Mouse (Mus musculus) forebrain, embryonic 14.5 days (tissue): ENCODE measurements around the gene Fermt2. TPM values are rescaled to one million over a fixed set of nuclear protein-coding genes. Genes with fewer than 3 reads are reported as not detected.
"Not testable (repeated sequence)": the region's sequence is repeated elsewhere in the genome, so short reads cannot be mapped to it uniquely, and the experiment has no call there.

Source experiments
- ATAC-seq: fragments of 200-750 bp; cut with Nextera tagmentation; 2 replicates; pipeline ENCODE4 v1.8.0; 2017; ENCODE audit warnings: mild to moderate bottlenecking, moderate library complexity
- DNase-seq: peaks from one replicate; pipeline ENCODE4 v3.0.0-alpha.2; 2015; ENCODE audit warnings: low spot score
- H3K27ac ChIP-seq: fragments of 300-500 bp; sonication (generic); 2 replicates; pipeline ENCODE4 v1.5.1; 2014; ENCODE audit warnings: low read depth, mild to moderate bottlenecking, control low read depth, low read length, moderate library complexity
- H3K27me3 ChIP-seq: fragments of 300-500 bp; sonication (generic); replicated peaks from 2 replicates; pipeline ENCODE4 v1.6.1; 2014; ENCODE audit warnings: low read length, control low read depth, mixed read lengths; ENCODE audit not compliant: control insufficient read depth, insufficient read depth
- H3K36me3 ChIP-seq: fragments of 300-500 bp; sonication (generic); 2 replicates; pipeline ENCODE4 v1.6.1; 2014; ENCODE audit warnings: low read length, control low read depth; ENCODE audit not compliant: control insufficient read depth, insufficient read depth
- H3K4me1 ChIP-seq: fragments of 300-500 bp; sonication (generic); 2 replicates; pipeline ENCODE4 v1.6.1; 2014; ENCODE audit warnings: antibody characterized with exemption, low read length, control low read depth; ENCODE audit not compliant: control insufficient read depth, insufficient read depth
- H3K4me2 ChIP-seq: fragments of 300-500 bp; sonication (generic); 2 replicates; pipeline ENCODE4 v1.6.1; 2014; ENCODE audit warnings: mild to moderate bottlenecking, control low read depth, low read length
- H3K4me3 ChIP-seq: fragments of 300-500 bp; sonication (generic); 2 replicates; pipeline ENCODE4 v1.5.1; 2014; ENCODE audit warnings: low read depth, low read length, control low read depth
- H3K9ac ChIP-seq: fragments of 300-500 bp; sonication (generic); 2 replicates; pipeline ENCODE4 v1.6.1; 2014; ENCODE audit warnings: mild to moderate bottlenecking, low read length, control low read depth, moderate library complexity
- H3K9me3 ChIP-seq: fragments of 300-500 bp; sonication (generic); replicated peaks from 2 replicates; pipeline ENCODE4 v1.6.1; 2016; ENCODE audit warnings: low read length, control low read depth, mixed read lengths; ENCODE audit not compliant: control insufficient read depth
- WGBS: fragments of 180-500 bp; shearing (Covaris S2); extraction: QIAGEN DNeasy Blood & Tissue Kit; methylation state at CpG from one replicate; pipeline ENCODE4 v1.1.7; 2014; 5-methylcytosine and 5-hydroxymethylcytosine counted together
- polyA plus RNA-seq: library from polyadenylated mRNA; unstranded; fragments of >200 nt; fragmentation: Nextera tagmentation; extraction: Ambion mirVana; gene quantifications from 2 replicates; pipeline ENCODE4 v1.2.1, GENCODE M21; 2014

Gene Fermt2
- polyA plus RNA-seq, 1 experiment from 2014 or later: 68.4 TPM

DNA sequence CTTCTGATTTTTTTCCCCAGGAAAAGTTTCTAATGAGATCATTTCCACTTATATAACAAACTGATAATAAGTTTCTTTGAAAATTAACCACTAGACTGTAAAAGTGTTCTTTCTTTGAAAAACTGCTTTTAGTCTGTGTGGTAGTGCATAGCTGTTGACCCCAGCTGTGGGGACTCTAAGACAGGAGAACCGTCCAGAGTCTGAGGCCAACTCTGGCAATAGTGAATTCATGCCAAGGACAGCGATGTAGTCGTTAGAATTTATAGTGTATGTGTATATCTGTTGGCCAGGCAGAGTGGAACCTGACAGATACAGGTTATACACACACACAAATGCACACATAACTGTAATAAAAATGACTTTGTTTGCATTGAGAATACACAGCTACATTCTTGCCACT, 51.4 kb downstream of the Fermt2 start:
- 81% methylated on average over 3 of the region's 3 CpGs for WGBS
- Histone ChIP-seq H3K9me3 (no peaks in the 10 kb centered on the region), H3K4me2 (no peak overlapping the region), H3K27me3 (no peaks in the 10 kb centered on the region), H3K4me3 (no peak overlapping the region), H3K9ac (no peak overlapping the region), H3K36me3 (peaks cover 34% of the 10 kb centered on the region), H3K27ac (no peak overlapping the region), H3K4me1 (no peaks in the 10 kb centered on the region)
- DNase-seq (no peak), ATAC-seq (no peak)

DNA sequence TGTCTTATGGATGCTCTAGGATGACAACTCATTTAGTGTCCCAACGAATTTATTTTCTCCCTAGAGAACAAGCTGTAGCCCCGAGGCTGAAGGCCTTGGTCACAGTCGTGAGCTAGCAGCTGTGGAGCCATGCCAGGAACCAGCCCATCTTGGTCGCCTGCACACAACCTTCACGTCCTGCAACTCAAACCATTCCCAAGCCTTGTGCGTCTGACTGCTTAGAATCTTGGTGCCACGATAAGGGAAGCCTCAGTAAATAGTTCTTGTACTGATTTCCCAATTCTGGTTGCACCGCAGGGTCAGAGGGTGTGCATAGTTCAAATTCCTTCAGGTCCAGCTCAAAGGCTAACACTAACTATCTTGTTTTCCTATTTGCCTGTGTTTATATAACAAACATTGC, 52.3 kb downstream of the Fermt2 start:
- H3K27ac ChIP-seq: no peak overlapping the region
- H3K4me1 ChIP-seq: no peaks in the 10 kb centered on the region
- DNase-seq (no peak), ATAC-seq (no peak)
- no peak overlapping the region for H3K4me2 ChIP-seq
- no peaks in the 10 kb centered on the region for H3K9me3 ChIP-seq
- no peak overlapping the region for H3K9ac ChIP-seq
- no peak overlapping the region for H3K4me3 ChIP-seq
- H3K36me3 ChIP-seq: peaks cover 40% of the 10 kb centered on the region
- 81% methylated on average over 8 of the region's 8 CpGs for WGBS
- H3K27me3 ChIP-seq: no peaks in the 10 kb centered on the region

- no peak for ATAC-seq
- H3K4me1 ChIP-seq: no peaks in the 10 kb centered on the region
- H3K27ac ChIP-seq: no peak overlapping the region
- no peak overlapping the region for H3K4me3 ChIP-seq
- no peaks in the 10 kb centered on the region for H3K27me3 ChIP-seq
- peaks cover 40% of the 10 kb centered on the region for H3K36me3 ChIP-seq
- 93% methylated on average over 7 of the region's 7 CpGs for WGBS
- DNase-seq: no peak
- no peak overlapping the region for H3K4me2 ChIP-seq
- no peaks in the 10 kb centered on the region for H3K9me3 ChIP-seq
- H3K9ac ChIP-seq: no peak overlapping the region
Observed at GRCm38 (mm10) chr14:45476990-45477389, 52.9 kb downstream of the Fermt2 start.

DNA sequence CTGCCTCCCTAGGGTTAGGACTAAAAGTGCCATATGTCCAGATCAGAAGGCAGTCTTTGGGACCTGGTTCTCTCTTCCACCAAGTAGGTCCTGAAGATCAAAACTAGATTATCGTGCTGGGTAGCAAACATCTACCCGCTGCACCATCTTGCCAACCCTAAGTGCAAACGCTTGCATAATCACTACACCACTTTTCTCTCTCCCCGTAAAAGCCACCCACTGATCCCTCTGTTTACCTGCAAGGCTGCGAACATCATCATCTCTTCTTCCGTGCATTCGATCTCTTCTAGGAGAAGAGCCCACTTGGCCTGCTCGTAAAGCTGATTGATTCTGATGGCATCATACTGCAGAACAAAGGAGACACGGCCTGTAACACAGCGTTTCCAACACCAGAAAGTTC, 57.4 kb downstream of the Fermt2 start:
- ATAC-seq (no peak), DNase-seq (no peak)
- no peaks in the 10 kb centered on the region for H3K4me1 ChIP-seq
- 93% methylated on average over 10 of the region's 10 CpGs for WGBS
- H3K36me3 ChIP-seq: peaks cover 48% of the 10 kb centered on the region
- H3K27ac ChIP-seq: no peak overlapping the region
- no peak overlapping the region for H3K4me3 ChIP-seq
- H3K9me3 ChIP-seq: no peaks in the 10 kb centered on the region
- no peaks in the 10 kb centered on the region for H3K27me3 ChIP-seq
- no peak overlapping the region for H3K9ac ChIP-seq
- H3K4me2 ChIP-seq: no peak overlapping the region

DNA sequence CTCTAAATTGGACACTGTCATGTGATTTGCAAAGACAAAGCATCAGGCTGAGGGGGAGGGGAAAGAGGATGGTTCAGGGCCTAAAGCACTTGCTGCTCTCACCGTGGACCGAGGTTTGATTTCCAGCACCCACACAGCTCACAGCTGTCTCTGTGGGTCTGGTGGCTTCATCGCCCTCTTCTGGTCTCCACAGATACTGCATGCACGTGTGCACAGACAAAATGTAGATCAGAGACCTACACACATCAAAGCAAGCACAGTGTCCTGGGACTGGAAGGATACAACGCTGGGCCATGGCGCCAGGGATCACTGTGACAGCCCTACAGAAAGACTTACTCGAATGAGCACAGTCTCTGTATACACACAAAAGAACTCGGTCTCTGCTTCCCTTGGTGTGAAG, 60.5 kb downstream of the Fermt2 start:
- no peak overlapping the region for H3K4me3 ChIP-seq
- H3K4me2 ChIP-seq: no peak overlapping the region
- 93% methylated on average over 8 of the region's 8 CpGs for WGBS
- H3K9me3 ChIP-seq: no peaks in the 10 kb centered on the region
- peaks cover 65% of the 10 kb centered on the region for H3K36me3 ChIP-seq
- DNase-seq (no peak), ATAC-seq (no peak)
- no peaks in the 10 kb centered on the region for H3K4me1 ChIP-seq
- H3K27ac ChIP-seq: no peak overlapping the region
- no peaks in the 10 kb centered on the region for H3K27me3 ChIP-seq
- no peak overlapping the region for H3K9ac ChIP-seq

- not testable (repeated sequence) for DNase-seq, H3K4me2 ChIP-seq, ATAC-seq, H3K27ac ChIP-seq, H3K4me3 ChIP-seq, H3K9ac ChIP-seq, H3K27me3 ChIP-seq, H3K9me3 ChIP-seq
- 96% methylated on average over 7 of the region's 8 CpGs for WGBS
- Histone ChIP-seq H3K4me1 (peaks cover 11% of the 10 kb centered on the region; the same call in 1 of the 2 replicates), H3K36me3 (peaks cover 72% of the 10 kb centered on the region)
Observed at GRCm38 (mm10) chr14:45466371-45466770, 63.5 kb downstream of the Fermt2 start.

GRCm38 (mm10) chr14:45464036-45465035, 65.6 kb downstream of the Fermt2 start:
- WGBS: 76% methylated on average over 19 of the region's 19 CpGs
- H3K27ac ChIP-seq: no peak overlapping the region
- H3K9ac ChIP-seq: no peak overlapping the region
- no peak overlapping the region for H3K4me3 ChIP-seq
- no peak overlapping the region for H3K4me2 ChIP-seq
- H3K4me1 ChIP-seq: peaks cover 11% of the 10 kb centered on the region; the same call in 1 of the 2 replicates
- ATAC-seq: no peak
- H3K27me3 ChIP-seq: no peaks in the 10 kb centered on the region
- DNase-seq: no peak
- H3K36me3 ChIP-seq: peaks cover 74% of the 10 kb centered on the region
- no peaks in the 10 kb centered on the region for H3K9me3 ChIP-seq

DNA sequence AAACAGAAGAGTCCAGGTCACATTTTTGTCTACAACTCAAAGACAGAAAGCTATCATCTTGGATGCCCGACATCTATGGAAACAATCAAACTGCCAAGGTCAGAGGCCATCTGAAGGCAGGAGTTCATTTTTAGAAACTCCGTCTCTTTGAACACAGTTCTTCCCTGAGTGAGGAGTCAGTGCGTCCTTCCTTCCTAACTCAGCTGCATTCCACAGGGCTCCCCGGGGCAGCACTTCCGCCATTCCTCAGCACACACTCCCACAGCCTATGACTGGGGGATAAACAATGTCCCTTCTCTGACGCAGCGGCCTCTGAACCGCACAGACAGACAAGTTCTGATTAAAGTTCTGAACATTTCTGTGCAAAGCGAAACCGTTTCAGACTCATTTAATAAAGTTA, 66.3 kb downstream of the Fermt2 start:
- Histone ChIP-seq H3K4me3 (no peak overlapping the region), H3K4me1 (peaks cover 11% of the 10 kb centered on the region; the same call in 1 of the 2 replicates), H3K27ac (peak overlapping the region; percentile 66; the same call in 1 of the 2 replicates), H3K4me2 (no peak overlapping the region), H3K27me3 (no peaks in the 10 kb centered on the region), H3K9me3 (no peaks in the 10 kb centered on the region), H3K36me3 (peaks cover 70% of the 10 kb centered on the region), H3K9ac (no peak overlapping the region)
- no peak for DNase-seq
- WGBS: 30% methylated on average over 10 of the region's 10 CpGs
- no peak for ATAC-seq
